Mouse (Mus musculus) gonadal fat pad, adult 2 months (tissue): ENCODE results near the gene Rita1. TPM values are rescaled to one million over a fixed set of nuclear protein-coding genes. Genes with fewer than 3 reads are reported as not detected.

Experiments used
- DNase-seq: peaks from one replicate; pipeline ENCODE4 v3.0.0-alpha.2; 2012; ENCODE audit warnings: low read depth
- polyA plus RNA-seq: library from polyadenylated mRNA; depleted of rRNA; stranded (reverse); fragments of >200 nt; gene quantifications from 2 replicates; pipeline ENCODE4 v1.2.3, GENCODE M21; 2012

Rita1 gene
- polyA plus RNA-seq, 1 experiment, result 17.8 TPM

GRCm38 (mm10) chr5:120570289-120570897, 42.0 kb downstream of the Rita1 start:
- no peak for DNase-seq

GRCm38 (mm10) chr5:120569791-120570190, 42.6 kb downstream of the Rita1 start:
- DNase-seq, result no peak

- no peak for DNase-seq
Observed at GRCm38 (mm10) chr5:120568964-120569363, 43.4 kb downstream of the Rita1 start.

- DNase-seq, result no peak
Observed at GRCm38 (mm10) chr5:120568336-120568768, 44.0 kb downstream of the Rita1 start.

- DNase-seq, result no peak
Observed at GRCm38 (mm10) chr5:120567761-120568211, 44.6 kb downstream of the Rita1 start.

GRCm38 (mm10) chr5:120567253-120567701, 45.1 kb downstream of the Rita1 start:
- DNase-seq, result no peak

GRCm38 (mm10) chr5:120566681-120567252, 45.6 kb downstream of the Rita1 start:
- DNase-seq, result no peak

GRCm38 (mm10) chr5:120566101-120566500, 46.3 kb downstream of the Rita1 start:
- no peak for DNase-seq

GRCm38 (mm10) chr5:120565171-120565905, 47.1 kb downstream of the Rita1 start:
- DNase-seq, result no peak

GRCm38 (mm10) chr5:120563914-120564311, 48.5 kb downstream of the Rita1 start:
- DNase-seq, result no peak

GRCm38 (mm10) chr5:120562956-120563913, 49.2 kb downstream of the Rita1 start:
- DNase-seq, result no peak

- peak; percentile 38 for DNase-seq
Observed at GRCm38 (mm10) chr5:120560616-120561311, 51.6 kb downstream of the Rita1 start.

GRCm38 (mm10) chr5:120560129-120560615, 52.2 kb downstream of the Rita1 start:
- no peak for DNase-seq

- no peak for DNase-seq
Observed at GRCm38 (mm10) chr5:120558762-120559161, 53.6 kb downstream of the Rita1 start.

GRCm38 (mm10) chr5:120558041-120558440, 54.3 kb downstream of the Rita1 start:
- DNase-seq, result no peak

GRCm38 (mm10) chr5:120555871-120556270, 56.5 kb downstream of the Rita1 start:
- DNase-seq, result no peak

GRCm38 (mm10) chr5:120550673-120551072, 61.7 kb downstream of the Rita1 start:
- no peak for DNase-seq

- DNase-seq, result no peak
Observed at GRCm38 (mm10) chr5:120550137-120550536, 62.3 kb downstream of the Rita1 start.

- no peak for DNase-seq
Observed at GRCm38 (mm10) chr5:120548236-120548850, 64.0 kb downstream of the Rita1 start.
